Mouse (Mus musculus) c-Kit-positive CD71-positive TER-119-negative erythroid progenitor cells, embryonic 14.5 days (primary cell): Measurements from ENCODE around the gene 1700029P11Rik.

Experiments used
- DNase-seq: peaks from one replicate; pipeline ENCODE4 v3.0.0-alpha.2; 2013; ENCODE audit warnings: low read depth

1700029P11Rik gene

GRCm38 (mm10) chr15:81980321-81980720 lies at the start of gene 1700029P11Rik:
1700029P11Rik (plus strand) TSS chr15:81980540.
- no peak for DNase-seq

DNA sequence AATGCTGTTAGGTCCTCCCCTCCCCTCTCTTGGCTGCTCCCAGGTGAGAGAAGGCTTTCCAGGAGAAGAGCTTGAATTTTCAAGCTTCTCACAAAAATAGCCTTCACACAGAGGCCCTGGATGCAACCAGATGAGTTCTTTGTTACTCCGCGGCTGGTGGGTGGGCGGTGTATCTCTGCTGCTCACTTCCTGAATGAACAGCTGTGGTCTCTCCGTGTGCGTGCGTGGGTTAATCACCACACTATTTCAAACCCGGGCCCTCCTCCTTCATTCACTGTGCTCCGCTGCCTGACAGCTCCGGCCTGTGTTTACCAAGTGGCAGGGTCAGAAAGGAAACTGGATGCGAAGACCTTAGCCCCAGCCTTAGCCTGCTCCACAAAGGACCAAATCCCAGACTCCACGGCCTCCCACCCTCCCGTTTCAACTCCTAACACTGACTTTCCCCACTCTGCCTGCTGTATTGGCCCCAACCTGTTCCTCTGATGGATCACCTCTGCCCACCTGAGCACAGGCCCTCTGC lies 47.3 kb upstream of the 1700029P11Rik start:
- DNase-seq: no peak

- no peak for DNase-seq
These were observed 46.4 kb upstream of the 1700029P11Rik start for GRCm38 (mm10) chr15:81933986-81934385.

DNA sequence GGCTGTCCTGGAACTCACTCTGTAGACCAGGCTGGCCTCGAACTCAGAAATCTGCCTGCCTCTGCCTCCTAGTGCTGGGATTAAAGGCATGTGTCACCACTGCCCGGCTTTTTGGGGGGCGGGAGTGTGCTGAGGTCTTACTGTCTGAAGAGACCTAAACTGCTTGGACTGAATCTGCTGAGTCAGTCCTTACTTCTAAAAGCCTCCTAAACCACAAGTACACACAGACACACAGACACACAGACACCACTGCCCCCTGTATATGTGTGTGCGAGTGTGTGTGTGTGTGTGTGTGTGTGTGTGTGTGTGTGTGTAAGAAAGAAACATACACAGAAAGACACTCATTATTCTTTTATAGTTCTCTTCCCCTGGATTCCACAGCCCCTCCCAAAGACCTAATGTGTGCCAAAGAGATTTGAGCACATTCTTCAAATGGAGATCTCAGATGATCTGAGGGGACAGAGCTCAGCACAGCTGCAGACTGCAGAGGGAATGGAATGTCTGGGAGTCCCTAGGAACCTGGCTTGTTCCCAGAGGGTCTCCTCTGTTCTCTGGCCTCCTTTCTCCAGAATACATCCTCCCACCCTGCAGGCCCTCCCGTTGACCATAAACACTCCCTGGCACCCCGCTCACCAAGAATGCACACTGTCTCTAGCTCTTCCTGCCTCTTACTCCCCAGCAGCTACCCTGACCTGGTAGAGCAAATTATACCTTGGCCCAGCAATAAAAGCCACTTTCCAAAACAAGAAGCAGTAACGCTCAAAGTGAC lies 44.3 kb upstream of the 1700029P11Rik start:
- no peak for DNase-seq

DNA sequence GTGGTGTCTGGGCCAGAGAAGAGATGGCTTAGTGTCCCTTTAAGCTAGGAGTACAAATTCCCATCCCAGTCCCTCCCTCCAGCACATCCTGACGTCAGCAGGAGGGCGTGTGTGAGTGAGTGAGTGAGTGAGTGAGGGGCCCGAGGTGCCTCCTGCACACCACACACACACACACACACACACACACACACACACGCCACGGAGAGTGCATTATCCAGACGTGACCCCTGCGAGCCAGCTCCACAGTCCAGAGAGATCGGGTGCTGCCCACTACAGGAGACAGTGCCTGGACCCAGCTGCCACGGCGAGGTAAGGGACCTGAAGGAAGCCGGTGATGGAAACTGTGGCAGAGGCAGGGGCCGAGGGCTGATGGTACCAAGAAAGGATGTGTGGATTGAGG lies 43.7 kb upstream of the 1700029P11Rik start, which contains the start of gene Csdc2:
TSS of gene Csdc2 (plus strand) at position 81 of the 400 bp plus-strand sequence.
- no peak for DNase-seq

GRCm38 (mm10) chr15:81937098-81937972 lies 43.0 kb upstream of the 1700029P11Rik start:
- DNase-seq: no peak

GRCm38 (mm10) chr15:81938246-81938645 lies 42.1 kb upstream of the 1700029P11Rik start:
- no peak for DNase-seq

- DNase-seq: no peak
These were observed 41.1 kb upstream of the 1700029P11Rik start for GRCm38 (mm10) chr15:81939157-81939715.

DNA sequence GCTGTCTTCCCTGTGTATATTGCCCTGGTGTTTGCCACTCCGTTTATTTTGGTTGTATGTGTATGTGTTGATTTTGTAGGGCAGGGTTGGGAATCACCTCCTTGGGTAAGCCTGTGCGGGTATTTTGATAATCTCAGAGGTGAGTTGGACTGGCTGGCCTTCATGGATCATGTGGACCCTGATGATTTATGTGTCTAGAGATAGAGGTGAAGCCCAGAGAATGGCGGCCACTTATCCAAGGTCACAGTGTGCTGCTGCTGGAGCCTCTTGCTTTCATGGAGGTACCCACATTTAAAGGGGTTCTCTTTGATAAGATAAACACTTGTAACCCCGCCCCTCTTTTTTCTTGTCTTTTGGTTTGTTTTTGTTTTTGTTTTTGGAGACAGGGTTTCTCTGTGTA lies 40.6 kb upstream of the 1700029P11Rik start:
- no peak for DNase-seq

GRCm38 (mm10) chr15:81940219-81940618 lies 40.1 kb upstream of the 1700029P11Rik start:
- no peak for DNase-seq

- no peak for DNase-seq
These were observed 39.3 kb upstream of the 1700029P11Rik start for GRCm38 (mm10) chr15:81941010-81941409.

- no peak for DNase-seq
These were observed 37.1 kb upstream of the 1700029P11Rik start for GRCm38 (mm10) chr15:81943176-81943749.

DNA sequence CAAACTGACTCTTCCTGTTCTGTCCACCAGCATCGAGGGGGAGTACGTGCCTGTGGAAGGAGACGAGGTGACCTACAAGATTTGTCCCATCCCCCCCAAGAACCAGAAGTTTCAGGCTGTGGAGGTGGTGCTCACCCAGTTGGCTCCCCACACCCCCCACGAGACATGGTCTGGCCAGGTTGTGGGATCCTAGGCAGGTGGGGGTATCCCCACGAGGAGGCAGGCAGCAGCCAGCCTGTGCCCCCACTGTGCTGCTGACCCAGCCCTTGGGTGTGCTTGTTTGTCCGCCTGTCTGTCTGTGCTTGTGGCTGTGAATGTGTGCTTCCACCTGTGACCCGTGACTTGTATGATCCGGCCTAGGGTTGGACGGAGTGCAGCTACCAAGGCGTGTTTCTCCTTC lies 31.3 kb upstream of the 1700029P11Rik start:
- no peak for DNase-seq

DNA sequence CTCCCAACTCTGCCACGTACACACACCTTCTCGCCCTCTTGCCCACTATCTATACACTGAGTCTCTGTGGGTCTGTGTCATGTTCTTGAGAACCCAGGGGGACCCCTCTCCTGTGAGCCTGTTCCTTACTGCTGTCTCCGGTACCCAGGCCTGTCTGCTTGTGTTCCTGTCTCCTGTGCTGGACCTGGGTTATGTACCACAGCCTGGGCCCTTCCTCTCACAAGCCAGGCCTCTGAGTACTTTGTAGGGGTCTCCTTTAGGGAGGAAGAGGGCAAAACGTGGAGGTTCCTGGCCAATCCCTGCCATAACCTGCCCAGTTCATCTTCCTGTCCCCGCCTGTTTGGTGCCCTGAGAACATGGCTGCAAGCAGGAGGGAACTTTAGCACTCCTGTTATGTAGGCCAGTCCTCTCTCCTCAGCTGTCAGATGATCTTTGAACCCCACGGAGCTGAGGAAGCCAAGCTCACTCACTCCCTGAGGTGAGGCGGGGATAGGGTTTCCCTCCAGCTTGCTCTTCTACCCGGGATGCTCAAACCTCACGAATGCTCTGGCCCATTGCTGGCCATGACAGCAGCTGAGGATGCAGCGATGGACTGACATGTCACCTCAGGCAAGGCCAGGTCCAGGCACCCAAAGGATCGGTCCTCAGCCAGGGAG lies 30.7 kb upstream of the 1700029P11Rik start:
- no peak for DNase-seq

- DNase-seq: no peak
These were observed 29.6 kb upstream of the 1700029P11Rik start for GRCm38 (mm10) chr15:81950716-81951115.

- DNase-seq: no peak
These were observed 29.2 kb upstream of the 1700029P11Rik start for GRCm38 (mm10) chr15:81951159-81951558.

- no peak for DNase-seq
These were observed 28.0 kb upstream of the 1700029P11Rik start for GRCm38 (mm10) chr15:81952310-81952709.

DNA sequence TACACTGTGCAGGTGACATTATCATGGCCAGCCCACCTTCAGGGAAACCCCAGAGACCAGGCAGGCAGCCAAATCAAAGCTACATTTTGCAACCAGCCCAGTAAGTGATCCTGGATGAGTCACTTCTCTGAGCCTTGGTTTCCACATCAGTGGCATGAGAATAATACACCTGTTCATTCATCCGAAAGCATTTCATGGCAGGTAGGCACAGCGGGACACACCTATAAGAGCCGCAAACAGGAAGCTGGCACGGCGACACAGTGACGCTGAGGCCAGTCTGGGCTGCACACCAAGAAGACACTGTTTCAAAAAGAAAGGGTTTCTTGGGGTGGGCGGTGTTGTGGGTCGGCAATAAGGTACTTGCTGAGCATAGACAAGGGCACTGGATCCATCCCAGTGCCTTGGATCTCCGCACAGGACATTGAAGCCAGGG lies 26.2 kb upstream of the 1700029P11Rik start:
- no peak for DNase-seq

DNA sequence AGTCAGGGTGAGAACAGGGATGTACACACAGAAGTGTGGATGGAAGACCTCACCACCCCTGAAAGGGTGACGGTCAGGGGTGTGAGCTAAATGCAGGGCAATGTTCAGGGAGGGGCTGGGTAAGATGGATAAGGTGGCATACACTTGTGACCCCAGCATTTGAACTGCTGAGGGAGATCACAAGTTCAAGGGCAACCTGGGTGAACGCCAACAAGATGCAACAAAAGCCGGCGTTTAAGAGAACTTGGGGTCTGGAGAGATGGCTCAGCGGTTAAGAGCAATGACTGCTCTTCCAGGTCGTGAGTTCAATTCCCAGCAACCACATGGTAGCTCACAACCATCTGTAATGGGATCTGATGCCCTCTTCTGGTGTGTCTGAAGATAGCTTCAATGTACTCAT lies 25.6 kb upstream of the 1700029P11Rik start:
- no peak for DNase-seq

GRCm38 (mm10) chr15:81955414-81955813 lies 24.9 kb upstream of the 1700029P11Rik start:
- DNase-seq: no peak

DNA sequence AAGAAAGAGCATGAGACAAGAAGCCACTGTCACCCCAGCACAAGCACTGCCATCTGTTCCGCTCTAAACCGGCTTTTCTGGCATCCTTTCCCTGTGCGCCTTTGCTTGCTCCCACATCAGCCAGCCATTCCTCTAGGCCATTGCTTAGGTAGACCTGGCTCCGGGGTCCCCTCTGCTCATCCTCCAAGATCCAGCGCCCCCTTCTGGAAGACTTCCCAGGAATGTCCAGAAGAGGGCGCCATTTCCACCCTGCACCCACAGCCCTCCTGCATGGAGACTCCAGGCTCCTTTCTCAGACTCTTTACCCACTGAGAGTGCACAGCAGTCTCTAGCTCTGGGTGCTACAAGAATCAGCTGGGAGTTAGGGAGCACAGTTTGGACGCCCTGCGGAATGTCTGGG lies 23.9 kb upstream of the 1700029P11Rik start:
- DNase-seq: no peak
